Mouse (Mus musculus) midbrain, embryonic 16.5 days (tissue): ENCODE data around the gene Rpl18. TPM values are rescaled to one million over a fixed set of nuclear protein-coding genes. Genes with fewer than 3 reads are reported as not detected.

Experiments
- ATAC-seq: fragments of 200-750 bp; cut with Nextera tagmentation; 2 replicates; pipeline ENCODE4 v1.8.0; 2017; ENCODE audit warnings: moderate TSS enrichment
- H3K27ac ChIP-seq: fragments of 300-500 bp; sonication (generic); 2 replicates; pipeline ENCODE4 v1.5.1; 2014; ENCODE audit warnings: mild to moderate bottlenecking, low read length, mixed read lengths
- H3K27me3 ChIP-seq: fragments of 300-500 bp; sonication (generic); 2 replicates; pipeline ENCODE4 v1.6.1; 2014; ENCODE audit warnings: low read depth, low read length, mixed read lengths; ENCODE audit not compliant: control insufficient read depth, insufficient read depth
- H3K36me3 ChIP-seq: fragments of 300-500 bp; sonication (generic); 2 replicates; pipeline ENCODE4 v1.6.1; 2014; ENCODE audit warnings: mild to moderate bottlenecking, low read length, moderate library complexity, mixed read lengths; ENCODE audit not compliant: control insufficient read depth, insufficient read depth
- H3K4me1 ChIP-seq: fragments of 300-500 bp; sonication (generic); 2 replicates; pipeline ENCODE4 v1.6.1; 2014; ENCODE audit warnings: mild to moderate bottlenecking, low read length, mixed read lengths; ENCODE audit not compliant: control insufficient read depth, insufficient read depth
- H3K4me2 ChIP-seq: fragments of 300-500 bp; sonication (generic); 2 replicates; pipeline ENCODE4 v1.6.1; 2014; ENCODE audit warnings: mild to moderate bottlenecking, low read length, mixed read lengths
- H3K4me3 ChIP-seq: fragments of 300-500 bp; sonication (generic); 2 replicates; pipeline ENCODE4 v1.5.1; 2014; ENCODE audit warnings: low read depth, mild to moderate bottlenecking, low read length, moderate library complexity, mixed read lengths
- H3K9ac ChIP-seq: fragments of 300-500 bp; sonication (generic); 2 replicates; pipeline ENCODE4 v1.6.1; 2014; ENCODE audit warnings: low read depth, low read length, mixed read lengths
- H3K9me3 ChIP-seq: fragments of 300-500 bp; sonication (generic); replicated peaks from 2 replicates; pipeline ENCODE4 v1.6.1; 2014; ENCODE audit warnings: mild to moderate bottlenecking, low read length, mixed read lengths; ENCODE audit not compliant: control insufficient read depth, poor library complexity, severe bottlenecking
- WGBS: fragments of 180-500 bp; shearing (Covaris S2); extraction: QIAGEN DNeasy Blood & Tissue Kit; methylation state at CpG from one replicate; pipeline ENCODE4 v1.1.7; 2014; 5-methylcytosine and 5-hydroxymethylcytosine counted together
- polyA plus RNA-seq: library from polyadenylated mRNA; unstranded; fragments of >200 nt; fragmentation: Nextera tagmentation; extraction: Ambion mirVana; gene quantifications from 2 replicates; pipeline ENCODE4 v1.2.1, GENCODE M21; 2015

Rpl18 gene
- polyA plus RNA-seq, 1 experiment from 2014 or later: 475 TPM

- Histone ChIP-seq H3K36me3 (no peaks in the 10 kb centered on the region), H3K27ac (peak overlapping the region; percentile 36; the same call in 1 of the 2 replicates), H3K4me2 (peak overlapping the region; percentile 37), H3K27me3 (no peaks in the 10 kb centered on the region), H3K4me1 (peaks cover 3% of the 10 kb centered on the region; the same call in 1 of the 2 replicates), H3K4me3 (peak overlapping the region; percentile 2; the same call in 1 of the 2 replicates), H3K9ac (peak overlapping the region; percentile 45; the same call in 1 of the 2 replicates), H3K9me3 (no peaks in the 10 kb centered on the region)
- ATAC-seq: peak; percentile 73
- whole genome bisulfite sequencing: 28% methylated on average over 14 of the region's 14 CpGs
Measured at GRCm38 (mm10) chr7:45682144-45683126, 32.8 kb upstream of the Rpl18 start.

GRCm38 (mm10) chr7:45683396-45684050 is 31.7 kb upstream of the Rpl18 start, which contains the start of gene Ntn5:
Gene Ntn5 (plus strand): TSS chr7:45684022.
- no peak within 1 kb of the TSS for H3K27ac ChIP-seq
- no peaks in the 10 kb centered on the region for H3K36me3 ChIP-seq
- no peak within 1 kb of the TSS for H3K4me3 ChIP-seq
- H3K9me3 ChIP-seq: no peaks in the 10 kb centered on the region
- peaks cover 3% of the 10 kb centered on the region; the same call in 1 of the 2 replicates for H3K4me1 ChIP-seq
- no peak for ATAC-seq
- H3K4me2 ChIP-seq: no peak within 1 kb of the TSS
- H3K9ac ChIP-seq: no peak within 1 kb of the TSS
- no peaks in the 10 kb centered on the region for H3K27me3 ChIP-seq
- WGBS: 79% methylated on average over 7 of the region's 7 CpGs

DNA sequence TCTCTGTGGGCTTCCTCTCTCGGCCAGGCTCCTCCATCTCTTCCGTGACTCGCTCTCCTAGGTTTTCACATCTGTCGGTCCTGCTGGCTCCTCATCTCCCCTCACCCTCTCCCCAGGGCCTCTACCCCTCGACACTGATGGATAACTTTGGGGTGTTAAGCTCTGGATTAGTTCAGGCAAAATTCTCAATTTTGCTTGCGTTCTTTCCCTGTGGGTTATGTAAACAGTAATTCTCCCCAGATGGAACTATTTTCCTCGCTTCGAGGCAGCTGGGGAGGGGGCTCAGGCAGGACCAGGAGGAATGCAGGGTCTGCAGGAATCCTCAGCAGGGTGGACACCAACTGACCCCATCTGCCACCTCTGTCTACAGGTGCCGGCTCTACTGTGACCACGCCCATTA is 29.4 kb upstream of the Rpl18 start:
- no peak overlapping the region for H3K27ac ChIP-seq
- H3K27me3 ChIP-seq: no peaks in the 10 kb centered on the region
- no peak overlapping the region for H3K4me2 ChIP-seq
- peaks cover 3% of the 10 kb centered on the region; the same call in 1 of the 2 replicates for H3K4me1 ChIP-seq
- H3K9ac ChIP-seq: no peak overlapping the region
- H3K36me3 ChIP-seq: no peaks in the 10 kb centered on the region
- no peaks in the 10 kb centered on the region for H3K9me3 ChIP-seq
- WGBS: 64% methylated on average over 10 of the region's 10 CpGs
- no peak overlapping the region for H3K4me3 ChIP-seq
- ATAC-seq: no peak

GRCm38 (mm10) chr7:45686841-45687240 is 28.4 kb upstream of the Rpl18 start:
- 67% methylated on average over 3 of the region's 3 CpGs for WGBS
- Histone ChIP-seq H3K27ac (no peak overlapping the region), H3K9me3 (no peaks in the 10 kb centered on the region), H3K36me3 (no peaks in the 10 kb centered on the region), H3K4me2 (no peak overlapping the region), H3K27me3 (no peaks in the 10 kb centered on the region), H3K4me3 (no peak overlapping the region), H3K4me1 (peaks cover 3% of the 10 kb centered on the region; the same call in 1 of the 2 replicates), H3K9ac (no peak overlapping the region)
- ATAC-seq: no peak

DNA sequence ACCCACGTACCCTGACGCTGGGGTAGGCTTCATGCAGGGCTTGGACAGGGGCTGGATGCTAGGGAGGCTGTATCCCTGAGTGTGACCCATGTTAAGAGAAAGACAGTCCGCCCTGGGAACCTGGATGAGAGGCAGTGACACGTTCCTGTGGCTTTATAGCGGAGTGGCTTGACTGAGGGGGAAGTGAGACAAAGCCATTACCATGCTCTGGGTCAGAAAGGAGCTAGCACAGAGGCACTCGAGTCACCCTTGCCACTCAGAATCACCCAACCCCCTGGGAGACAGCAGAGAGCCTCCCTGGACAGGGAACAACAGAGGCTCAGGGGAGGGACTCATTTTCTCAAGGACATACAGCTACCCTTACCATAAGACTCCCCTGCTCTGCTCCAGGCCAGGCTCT is 26.2 kb upstream of the Rpl18 start:
- Histone ChIP-seq H3K9me3 (no peaks in the 10 kb centered on the region), H3K36me3 (no peaks in the 10 kb centered on the region), H3K4me1 (no peaks in the 10 kb centered on the region), H3K9ac (no peak overlapping the region), H3K27me3 (no peaks in the 10 kb centered on the region), H3K4me3 (no peak overlapping the region), H3K4me2 (no peak overlapping the region), H3K27ac (no peak overlapping the region)
- WGBS: 69% methylated on average over 6 of the region's 6 CpGs
- ATAC-seq: no peak

DNA sequence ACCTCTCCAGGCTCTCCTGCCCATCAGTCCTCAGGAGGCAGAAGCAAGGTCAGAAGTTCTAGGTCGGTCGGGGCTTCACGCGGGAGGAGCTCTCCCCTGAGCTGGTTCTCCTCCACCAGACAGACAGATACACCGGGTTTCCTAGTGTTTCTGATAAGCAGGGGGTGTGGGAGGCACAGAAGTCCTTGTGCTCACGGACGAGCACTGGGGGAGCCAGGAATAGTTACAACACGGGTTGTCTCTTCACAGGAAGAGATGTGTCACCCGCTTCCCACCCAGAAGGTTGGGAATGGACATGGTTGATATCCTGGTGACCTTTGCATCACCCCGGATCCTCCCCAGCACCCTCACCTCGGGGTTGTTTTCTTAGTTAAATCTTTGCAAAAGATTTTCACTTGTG is 25.5 kb upstream of the Rpl18 start:
- Histone ChIP-seq H3K9ac (no peak overlapping the region), H3K27ac (no peak overlapping the region), H3K4me3 (no peak overlapping the region), H3K27me3 (no peaks in the 10 kb centered on the region), H3K4me1 (no peaks in the 10 kb centered on the region), H3K36me3 (no peaks in the 10 kb centered on the region), H3K4me2 (no peak overlapping the region), H3K9me3 (no peaks in the 10 kb centered on the region)
- ATAC-seq: no peak
- 74% methylated on average over 11 of the region's 11 CpGs for WGBS

GRCm38 (mm10) chr7:45692364-45692763 is 22.9 kb upstream of the Rpl18 start:
- Histone ChIP-seq H3K4me2 (no peak overlapping the region), H3K27me3 (no peaks in the 10 kb centered on the region), H3K9me3 (no peaks in the 10 kb centered on the region), H3K36me3 (no peaks in the 10 kb centered on the region), H3K9ac (no peak overlapping the region), H3K27ac (no peak overlapping the region), H3K4me1 (no peaks in the 10 kb centered on the region), H3K4me3 (no peak overlapping the region)
- WGBS: 88% methylated on average over 2 of the region's 2 CpGs
- ATAC-seq: no peak

DNA sequence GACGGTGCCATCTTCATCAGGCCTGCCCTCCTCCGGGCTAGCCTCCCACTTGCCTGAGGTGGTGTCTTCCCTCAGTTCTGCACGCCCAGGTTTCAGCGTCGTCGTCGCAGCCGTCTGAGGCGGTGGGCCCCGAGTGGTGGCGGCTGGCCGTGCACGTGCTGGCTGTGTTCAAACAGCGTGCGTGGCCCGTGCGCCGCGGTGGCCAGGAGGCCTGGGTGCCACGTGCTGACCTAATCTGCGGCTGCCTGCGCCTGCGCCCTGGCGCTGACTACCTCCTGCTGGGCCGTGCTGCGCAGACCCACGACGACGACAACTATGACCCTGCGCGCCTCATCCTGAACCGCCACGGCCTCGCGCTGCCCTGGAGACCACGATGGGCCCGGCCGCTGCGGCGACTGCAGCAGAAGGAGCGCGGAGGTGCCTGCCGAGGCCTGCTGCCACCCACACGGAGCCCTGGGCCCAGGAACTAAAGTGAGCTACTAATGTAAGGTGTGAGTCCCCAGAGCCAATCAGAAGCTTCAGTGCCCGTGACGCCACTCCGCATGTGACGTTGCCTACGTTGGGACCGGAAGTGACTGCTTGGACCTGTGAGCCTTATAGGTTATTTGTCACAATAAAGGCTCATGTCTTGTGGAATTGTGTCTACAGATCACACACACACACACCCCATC is 21.2 kb upstream of the Rpl18 start, which contains the start of gene Sec1:
TSS of gene Sec1 (minus strand) at position 482 of the 671 bp plus-strand sequence.
- Histone ChIP-seq H3K4me1 (peaks cover 6% of the 10 kb centered on the region; the same call in 1 of the 2 replicates), H3K4me2 (no peak within 1 kb of the TSS), H3K9me3 (no peaks in the 10 kb centered on the region), H3K36me3 (no peaks in the 10 kb centered on the region), H3K27me3 (peaks cover 3% of the 10 kb centered on the region; the same call in 1 of the 2 replicates), H3K27ac (no peak within 1 kb of the TSS), H3K4me3 (no peak within 1 kb of the TSS), H3K9ac (no peak within 1 kb of the TSS)
- 93% methylated on average over 50 of the region's 50 CpGs for WGBS
- ATAC-seq: no peak
